Comparison of ENCODE assay signal across 29 mouse cellular contexts in the genomic region with DNA sequence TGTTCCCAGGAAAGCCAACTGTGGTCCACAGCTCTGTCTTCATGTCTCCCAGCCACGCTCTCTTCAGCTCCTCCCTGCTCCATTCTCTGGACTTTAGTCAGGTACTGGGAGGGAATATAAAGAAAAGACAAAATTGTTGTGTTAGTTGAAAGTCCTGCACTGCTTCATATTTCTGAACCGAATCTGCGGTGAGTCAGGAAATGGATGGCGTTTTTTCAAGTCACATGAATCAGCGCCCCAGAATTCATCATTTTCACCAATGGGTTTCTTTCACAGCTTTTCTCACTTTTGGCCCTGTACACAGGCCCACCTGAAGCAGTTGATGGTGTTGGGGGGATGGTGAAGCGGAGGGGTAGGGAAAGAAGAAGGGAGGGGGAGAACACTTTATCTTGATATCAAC. TPM values are rescaled to one million over a fixed set of nuclear protein-coding genes. Genes with fewer than 3 reads are reported as not detected.
A peak's percentile ranks its signal among the peaks of the same experiment; 100 is the strongest.
DNase-seq lines count a peak whose midpoint lies in the region; ATAC-seq and TF ChIP-seq lines count a peak whose summit lies in the region.
"Had no signal": no experiment of that assay in that cellular context is flagged by ENCODE, and none has a peak within 500 bp of the region (broad histone marks: within the 10 kb centered on the region; RNA-seq: fewer than 3 reads in every experiment).

No protein-coding gene starts in this region.

- no peak for ATAC-seq in limb, embryonic 13.5 days (ENCODE audit: low FRiP score, low read depth)
- ATAC-seq in forebrain, embryonic 13.5 days = no peak
- no peak for ATAC-seq in intestine, embryonic 15.5 days
- ATAC-seq: intestine, postnatal 0 days; midbrain, embryonic 13.5 days had no signal

- H3K36me3 ChIP-seq in limb, embryonic 13.5 days = peaks cover 24% of the 10 kb centered on the region
- H3K36me3 ChIP-seq in limb, embryonic 10.5 days = peaks cover 15% of the 10 kb centered on the region
- H3K36me3 ChIP-seq in myocyte (ENCODE audit: control insufficient read depth, insufficient read depth) = no peaks in the 10 kb centered on the region
- no peaks in the 10 kb centered on the region for H3K36me3 ChIP-seq in forebrain, embryonic 13.5 days (ENCODE audit: poor library complexity, severe bottlenecking)
- no peaks in the 10 kb centered on the region for H3K36me3 ChIP-seq in intestine, embryonic 15.5 days
- H3K36me3 ChIP-seq: hindbrain, embryonic 13.5 days; midbrain, embryonic 13.5 days had no signal

- peak; percentile 51 for DNase-seq in adrenal gland, adult 2 months
- no peak for DNase-seq in adrenal gland, postnatal 4 days (ENCODE audit: low spot score in 2 of 2)
- no peak for DNase-seq in limb, embryonic 10.5 days (ENCODE audit: low spot score)
- peak; percentile 34 for DNase-seq in Muller cell, postnatal 12 days (ENCODE audit: inconsistent ontology term)
- DNase-seq: cerebellum, adult 2 months; cerebellum, postnatal 14 days; gastrocnemius, postnatal 25 days; heart, adult 18-20 months; heart, postnatal 4 days; kidney, postnatal 25 days; lung, postnatal 4 days; spleen, adult 18-20 months; thymus, adult 18-20 months; thymus, postnatal 25 days had no signal

- 91% methylated on average over 6 of the region's 6 CpGs for WGBS in limb, embryonic 13.5 days
- 94% methylated on average over 6 of the region's 6 CpGs for WGBS in limb, embryonic 10.5 days
- 95% methylated on average over 6 of the region's 6 CpGs for WGBS in forebrain, embryonic 13.5 days
- WGBS in intestine, embryonic 15.5 days = 81% methylated on average over 6 of the region's 6 CpGs

- H3K79me2 ChIP-seq in myocyte (ENCODE audit: control insufficient read depth, insufficient read depth) = peaks cover 7% of the 10 kb centered on the region

- H3K9me3 ChIP-seq in limb, embryonic 13.5 days = no peaks in the 10 kb centered on the region
- no peaks in the 10 kb centered on the region for H3K9me3 ChIP-seq in limb, embryonic 10.5 days (replicated peaks)
- H3K9me3 ChIP-seq in forebrain, embryonic 13.5 days (replicated peaks) = no peaks in the 10 kb centered on the region
- H3K9me3 ChIP-seq in intestine, embryonic 15.5 days = no peaks in the 10 kb centered on the region
- H3K9me3 ChIP-seq: forebrain, embryonic 12.5 days; hindbrain, embryonic 13.5 days; limb, embryonic 12.5 days; megakaryocyte, embryonic 14.5 days; midbrain, embryonic 13.5 days had no signal

- no peaks in the 10 kb centered on the region for H3K27me3 ChIP-seq in limb, embryonic 13.5 days
- no peaks in the 10 kb centered on the region for H3K27me3 ChIP-seq in limb, embryonic 10.5 days (ENCODE audit: low read depth, poor library complexity, severe bottlenecking)
- no peaks in the 10 kb centered on the region for H3K27me3 ChIP-seq in myocyte (ENCODE audit: control insufficient read depth, insufficient read depth, insufficient read length)
- no peaks in the 10 kb centered on the region for H3K27me3 ChIP-seq in forebrain, embryonic 13.5 days
- H3K27me3 ChIP-seq in intestine, embryonic 15.5 days (replicated peaks) = no peaks in the 10 kb centered on the region
- H3K27me3 ChIP-seq: forebrain, embryonic 12.5 days; hindbrain, embryonic 13.5 days; limb, embryonic 12.5 days had no signal

- H3K4me1 ChIP-seq in limb, embryonic 13.5 days = peaks cover 20% of the 10 kb centered on the region
- peaks cover 20% of the 10 kb centered on the region for H3K4me1 ChIP-seq in limb, embryonic 10.5 days
- peaks cover 11% of the 10 kb centered on the region for H3K4me1 ChIP-seq in forebrain, embryonic 13.5 days
- H3K4me1 ChIP-seq in intestine, embryonic 15.5 days (replicated peaks) = no peaks in the 10 kb centered on the region

- H3ac ChIP-seq in myocyte (ENCODE audit: control insufficient read depth, insufficient read length) = no peak overlapping the region

- TF ChIP-seq POLR2A in myocyte (IDR thresholded peaks at IDR 0.05; ENCODE audit: insufficient read length, low read depth) = no peak

- H3K4me3 ChIP-seq in limb, embryonic 13.5 days = no peak overlapping the region
- H3K4me3 ChIP-seq in limb, embryonic 10.5 days = no peak overlapping the region
- no peak overlapping the region for H3K4me3 ChIP-seq in myocyte
- H3K4me3 ChIP-seq in forebrain, embryonic 13.5 days = no peak overlapping the region
- no peak overlapping the region for H3K4me3 ChIP-seq in intestine, embryonic 15.5 days (replicated peaks)
- H3K4me3 ChIP-seq: erythroblast, embryonic 14.5 days; forebrain, embryonic 12.5 days; hindbrain, embryonic 13.5 days; limb, embryonic 12.5 days; megakaryocyte, embryonic 14.5 days; midbrain, embryonic 13.5 days had no signal

- H3K4me2 ChIP-seq in limb, embryonic 13.5 days (replicated peaks) = 0 out of 2 replicates have a peak overlapping the region, but pooled peaks have one; percentile 89
- H3K4me2 ChIP-seq in myocyte (ENCODE audit: low read depth) = peak overlapping the region; percentile 5
- H3K4me2 ChIP-seq in forebrain, embryonic 13.5 days = no peak overlapping the region
- H3K4me2 ChIP-seq in intestine, embryonic 15.5 days (replicated peaks) = no peak overlapping the region
- H3K4me2 ChIP-seq: forebrain, embryonic 12.5 days; heart, embryonic 11.5 days; hindbrain, embryonic 13.5 days; liver, embryonic 11.5 days; midbrain, embryonic 13.5 days had no signal

- H3K27ac ChIP-seq in limb, embryonic 13.5 days = no peak overlapping the region
- H3K27ac ChIP-seq in limb, embryonic 10.5 days = no peak overlapping the region
- no peak overlapping the region for H3K27ac ChIP-seq in forebrain, embryonic 13.5 days
- H3K27ac ChIP-seq in intestine, embryonic 15.5 days = no peak overlapping the region
- H3K27ac ChIP-seq: forebrain, embryonic 12.5 days; hindbrain, embryonic 13.5 days; limb, embryonic 12.5 days; midbrain, embryonic 13.5 days had no signal

- no peak overlapping the region for H3K9ac ChIP-seq in limb, embryonic 13.5 days
- no peak overlapping the region for H3K9ac ChIP-seq in forebrain, embryonic 13.5 days
- no peak overlapping the region for H3K9ac ChIP-seq in intestine, embryonic 15.5 days
- H3K9ac ChIP-seq: forebrain, embryonic 12.5 days; hindbrain, embryonic 13.5 days; limb, embryonic 12.5 days; midbrain, embryonic 13.5 days had no signal

TF ChIP-seq in myocyte, 11 proteins besides CTCF, POLR2A, EP300 and RAD21:
- TF ChIP-seq TCF3 (IDR thresholded peaks at IDR 0.05; ENCODE audit: insufficient read length, low read depth) (no peak), MYOD1 (IDR thresholded peaks at IDR 0.05; ENCODE audit: control insufficient read depth in 1 of 3, insufficient read length in 2 of 3, low read depth in 2 of 3) (no peak), SRF (IDR thresholded peaks at IDR 0.05; ENCODE audit: control insufficient read depth, insufficient read length, low read depth) (no peak), CEBPB (IDR thresholded peaks at IDR 0.05; ENCODE audit: insufficient read depth, poor library complexity, severe bottlenecking) (no peak), MYOG (IDR thresholded peaks at IDR 0.05; ENCODE audit: control insufficient read depth in 1 of 3, insufficient read depth in 1 of 3, insufficient read length in 2 of 3, low read depth in 2 of 3) (no peak), E2F4 (IDR thresholded peaks at IDR 0.05; ENCODE audit: insufficient read depth) (no peak)

RNA-seq across cellular contexts. Expression of a gene that starts 2.9 kb away (rescaled TPM):
- total RNA-seq in adrenal gland, adult 2 months (2021) = 10 to 100 TPM; 12.5 to 14.4 TPM
- polyA plus RNA-seq in adrenal gland, adult 2 months (2012; rRNA removed) = 9.5 and 11.6 TPM in 2 replicates
- 10 to 100 TPM; 33.9 to 47.3 TPM for total RNA-seq in adrenal gland, postnatal 4 days (2021)
- polyA plus RNA-seq in limb, embryonic 13.5 days (2015; fragmentation: Nextera tagmentation; extraction: Ambion mirVana) = 39.4 and 42.2 TPM in 2 replicates
- polyA plus RNA-seq in limb, embryonic 10.5 days (2016; fragmentation: Nextera tagmentation; extraction: Ambion mirVana) = 19.5 and 22.6 TPM in 2 replicates
- polyA plus RNA-seq in myocyte (2012; fragmentation: generic; extraction: Trizol) = 7.1 TPM
- 15.4 and 19.6 TPM in 2 replicates for polyA plus RNA-seq in forebrain, embryonic 13.5 days (2015; fragmentation: Nextera tagmentation; extraction: Ambion mirVana)
- 15.8 and 16.0 TPM in 2 replicates for polyA plus RNA-seq in intestine, embryonic 15.5 days (2015; fragmentation: Nextera tagmentation; extraction: Ambion mirVana)
- total RNA-seq: MEL; monocyte, adult 5-6 weeks had no signal
- polyA plus RNA-seq: erythroblast, embryonic 14.5 days had no signal

Comparison
In these comparisons a context has a peak if more than half of its experiments do, and no peak if none do; other contexts are left out.
1. DNase-seq: peak in adrenal gland, adult 2 months (single experiment) and Muller cell, postnatal 12 days (single experiment); none in adrenal gland, postnatal 4 days (0 of 2) and limb, embryonic 10.5 days (single experiment).
2. H3K4me2 ChIP-seq: peak in limb, embryonic 13.5 days (single experiment) and myocyte (single experiment); none in forebrain, embryonic 13.5 days (single experiment) and intestine, embryonic 15.5 days (single experiment).